Mouse (Mus musculus) forebrain, embryonic 16.5 days (tissue): ENCODE data around the gene Fbxw4. TPM values are rescaled to one million over a fixed set of nuclear protein-coding genes. Genes with fewer than 3 reads are reported as not detected.
A peak's percentile ranks its signal among the peaks of the same experiment; 100 is the strongest.
"Not testable (repeated sequence)": the region's sequence is repeated elsewhere in the genome, so short reads cannot be mapped to it uniquely, and the experiment has no call there.

ENCODE experiments used
- ATAC-seq: fragments of 200-750 bp; cut with Nextera tagmentation; 2 replicates; pipeline ENCODE4 v1.8.0; 2017; ENCODE audit warnings: mild to moderate bottlenecking, moderate library complexity
- H3K27ac ChIP-seq: fragments of 300-500 bp; sonication (generic); 2 replicates; pipeline ENCODE4 v1.5.1; 2014; ENCODE audit warnings: low read length, control low read depth
- H3K27me3 ChIP-seq: fragments of 300-500 bp; sonication (generic); replicated peaks from 2 replicates; pipeline ENCODE4 v1.6.1; 2014; ENCODE audit warnings: low read length; ENCODE audit not compliant: control insufficient read depth, insufficient read depth
- H3K36me3 ChIP-seq: fragments of 300-500 bp; sonication (generic); 2 replicates; pipeline ENCODE4 v1.6.1; 2014; ENCODE audit not compliant: control insufficient read depth, insufficient read depth
- H3K4me1 ChIP-seq: fragments of 300-500 bp; sonication (generic); replicated peaks from 2 replicates; pipeline ENCODE4 v1.6.1; 2014; ENCODE audit warnings: low read length; ENCODE audit not compliant: control insufficient read depth, insufficient read depth
- H3K4me2 ChIP-seq: fragments of 300-500 bp; sonication (generic); 2 replicates; pipeline ENCODE4 v1.6.1; 2014; ENCODE audit warnings: mild to moderate bottlenecking, low read length, control low read depth
- H3K4me3 ChIP-seq: fragments of 300-500 bp; sonication (generic); replicated peaks from 2 replicates; pipeline ENCODE4 v1.5.1; 2014; ENCODE audit warnings: mild to moderate bottlenecking, low read length, control low read depth
- H3K9ac ChIP-seq: fragments of 300-500 bp; sonication (generic); replicated peaks from 2 replicates; pipeline ENCODE4 v1.6.1; 2014; ENCODE audit warnings: low read depth, low read length, control low read depth
- H3K9me3 ChIP-seq: fragments of 300-500 bp; sonication (generic); 2 replicates; pipeline ENCODE4 v1.6.1; 2016; ENCODE audit warnings: low read length; ENCODE audit not compliant: control insufficient read depth
- WGBS: fragments of 180-500 bp; shearing (Covaris S2); extraction: QIAGEN DNeasy Blood & Tissue Kit; methylation state at CpG from one replicate; pipeline ENCODE4 v1.1.7; 2014; 5-methylcytosine and 5-hydroxymethylcytosine counted together
- polyA plus RNA-seq: library from polyadenylated mRNA; unstranded; fragments of >200 nt; fragmentation: Nextera tagmentation; extraction: Ambion mirVana; gene quantifications from 2 replicates; pipeline ENCODE4 v1.2.1, GENCODE M21; 2015

Fbxw4 gene
- polyA plus RNA-seq, 1 experiment from 2014 or later, result 5.7 TPM

GRCm38 (mm10) chr19:45567367-45567766 is 92.7 kb downstream of the Fbxw4 start:
- no peak overlapping the region for H3K9ac ChIP-seq
- no peaks in the 10 kb centered on the region for H3K9me3 ChIP-seq
- no peak for ATAC-seq
- 11% methylated on average over 14 of the region's 14 CpGs for WGBS
- H3K4me1 ChIP-seq, result peaks cover 7% of the 10 kb centered on the region
- H3K4me2 ChIP-seq, result no peak overlapping the region
- H3K27me3 ChIP-seq, result no peaks in the 10 kb centered on the region
- no peak overlapping the region for H3K4me3 ChIP-seq
- no peaks in the 10 kb centered on the region; the same call in 1 of the 2 replicates for H3K36me3 ChIP-seq
- H3K27ac ChIP-seq, result no peak overlapping the region

GRCm38 (mm10) chr19:45565925-45566715 is 94.0 kb downstream of the Fbxw4 start:
- 53% methylated on average over 15 of the region's 15 CpGs for WGBS
- Histone ChIP-seq H3K27ac (no peak overlapping the region), H3K36me3 (no peaks in the 10 kb centered on the region), H3K9ac (no peak overlapping the region), H3K27me3 (no peaks in the 10 kb centered on the region), H3K4me2 (no peak overlapping the region), H3K4me3 (no peak overlapping the region), H3K9me3 (no peaks in the 10 kb centered on the region), H3K4me1 (peaks cover 10% of the 10 kb centered on the region)
- ATAC-seq, result no peak

- Histone ChIP-seq H3K27me3 (no peaks in the 10 kb centered on the region), H3K9ac (peak within 1 kb of the TSS; percentile 71), H3K4me2 (peak within 1 kb of the TSS; percentile 71), H3K9me3 (no peaks in the 10 kb centered on the region), H3K4me1 (peaks cover 13% of the 10 kb centered on the region), H3K36me3 (no peaks in the 10 kb centered on the region), H3K4me3 (peak within 1 kb of the TSS; percentile 74), H3K27ac (peak within 1 kb of the TSS; percentile 0; the same call in 1 of the 2 replicates)
- 0% methylated on average over 35 of the region's 35 CpGs for WGBS
- ATAC-seq, result peak; percentile 90
Measured at GRCm38 (mm10) chr19:45560153-45560890, 99.8 kb downstream of the Fbxw4 start, which contains the start of the genes Poll and Gm17018. Gene Poll, minus strand, starts transcription at chr19:45560531. Gene Gm17018, plus strand, starts transcription at chr19:45560615.

GRCm38 (mm10) chr19:45554136-45554535 is 106.0 kb downstream of the Fbxw4 start:
- peaks cover 5% of the 10 kb centered on the region; the same call in 1 of the 2 replicates for H3K27me3 ChIP-seq
- H3K36me3 ChIP-seq, result peaks cover 4% of the 10 kb centered on the region
- no peaks in the 10 kb centered on the region for H3K9me3 ChIP-seq
- no peaks in the 10 kb centered on the region for H3K4me1 ChIP-seq
- no peak overlapping the region for H3K9ac ChIP-seq
- WGBS, result 93% methylated on average over 11 of the region's 11 CpGs
- no peak overlapping the region for H3K27ac ChIP-seq
- no peak overlapping the region for H3K4me2 ChIP-seq
- ATAC-seq, result no peak
- no peak overlapping the region for H3K4me3 ChIP-seq

- Histone ChIP-seq H3K27me3 (peaks cover 5% of the 10 kb centered on the region; the same call in 1 of the 2 replicates), H3K9me3 (no peaks in the 10 kb centered on the region), H3K4me2 (no peak overlapping the region), H3K4me3 (no peak overlapping the region), H3K27ac (no peak overlapping the region), H3K4me1 (no peaks in the 10 kb centered on the region; the same call in 1 of the 2 replicates), H3K36me3 (peaks cover 4% of the 10 kb centered on the region), H3K9ac (no peak overlapping the region)
- WGBS, result 85% methylated on average over 6 of the region's 6 CpGs
- ATAC-seq, result no peak
Measured at GRCm38 (mm10) chr19:45552187-45552586, 107.9 kb downstream of the Fbxw4 start.

GRCm38 (mm10) chr19:45549948-45550347 is 110.2 kb downstream of the Fbxw4 start:
- peaks cover under 1% of the 10 kb centered on the region for H3K4me1 ChIP-seq
- no peak overlapping the region for H3K4me3 ChIP-seq
- H3K9ac ChIP-seq, result no peak overlapping the region
- WGBS, result 89% methylated on average over 4 of the region's 4 CpGs
- no peak overlapping the region for H3K4me2 ChIP-seq
- no peak for ATAC-seq
- H3K36me3 ChIP-seq, result peaks cover 3% of the 10 kb centered on the region
- peaks cover 15% of the 10 kb centered on the region for H3K27me3 ChIP-seq
- no peak overlapping the region for H3K27ac ChIP-seq
- no peaks in the 10 kb centered on the region for H3K9me3 ChIP-seq

GRCm38 (mm10) chr19:45549128-45549915 is 110.8 kb downstream of the Fbxw4 start:
- Histone ChIP-seq H3K27me3 (peaks cover 18% of the 10 kb centered on the region), H3K4me3 (no peak overlapping the region), H3K27ac (no peak overlapping the region), H3K9ac (no peak overlapping the region), H3K4me2 (no peak overlapping the region), H3K4me1 (peaks cover 6% of the 10 kb centered on the region), H3K9me3 (no peaks in the 10 kb centered on the region), H3K36me3 (no peaks in the 10 kb centered on the region)
- ATAC-seq, result no peak
- WGBS, result 60% methylated on average over 23 of the region's 23 CpGs

GRCm38 (mm10) chr19:45548196-45548595 is 111.9 kb downstream of the Fbxw4 start:
- H3K36me3 ChIP-seq, ATAC-seq, H3K4me2 ChIP-seq, H3K27ac ChIP-seq, H3K9ac ChIP-seq, H3K4me3 ChIP-seq, H3K9me3 ChIP-seq: not testable (repeated sequence)
- peaks cover 26% of the 10 kb centered on the region for H3K27me3 ChIP-seq
- peaks cover 12% of the 10 kb centered on the region for H3K4me1 ChIP-seq

- no peaks in the 10 kb centered on the region for H3K36me3 ChIP-seq
- peaks cover 27% of the 10 kb centered on the region for H3K4me1 ChIP-seq
- peak; percentile 69 for ATAC-seq
- H3K4me2 ChIP-seq, result peak overlapping the region; percentile 83
- peak overlapping the region; percentile 49 for H3K9ac ChIP-seq
- H3K27me3 ChIP-seq, result peaks cover 33% of the 10 kb centered on the region
- WGBS, result under 1% methylated on average over 30 of the region's 30 CpGs
- no peaks in the 10 kb centered on the region for H3K9me3 ChIP-seq
- H3K4me3 ChIP-seq, result peak overlapping the region; percentile 43
- H3K27ac ChIP-seq, result no peak overlapping the region
Measured at GRCm38 (mm10) chr19:45544925-45545321, 115.2 kb downstream of the Fbxw4 start.
